In genomic region chr11:5980108-5980507, GRCm38 (mm10) we compare ENCODE assay signal across 18 mouse cellular contexts.
"Had no signal": no experiment of that assay in that cellular context is flagged by ENCODE, and none has a peak within 500 bp of the region (broad histone marks: within the 10 kb centered on the region; RNA-seq: fewer than 3 reads in every experiment).

No protein-coding gene starts in this region.

- H3K9ac ChIP-seq: lung, embryonic 14.5 days; midbrain, embryonic 12.5 days; neural tube, embryonic 13.5 days; neural tube, embryonic 15.5 days had no signal

- H3K4me3 ChIP-seq: midbrain, embryonic 10.5 days; midbrain, embryonic 12.5 days; myocyte; neural tube, embryonic 13.5 days; neural tube, embryonic 15.5 days had no signal

- H3K9me3 ChIP-seq: midbrain, embryonic 10.5 days; midbrain, embryonic 12.5 days; neural tube, embryonic 13.5 days; neural tube, embryonic 15.5 days had no signal

- H3K27me3 ChIP-seq: midbrain, embryonic 12.5 days; neural tube, embryonic 13.5 days; neural tube, embryonic 15.5 days had no signal

- H3K4me2 ChIP-seq: lung, embryonic 14.5 days; midbrain, embryonic 12.5 days; neural tube, embryonic 13.5 days; neural tube, embryonic 15.5 days had no signal

- H3K27ac ChIP-seq: midbrain, embryonic 12.5 days; neural tube, embryonic 13.5 days; neural tube, embryonic 15.5 days had no signal

- H3K36me3 ChIP-seq: midbrain, embryonic 10.5 days; midbrain, embryonic 12.5 days; neural tube, embryonic 13.5 days had no signal

- H3K4me1 ChIP-seq: neural tube, embryonic 13.5 days; neural tube, embryonic 15.5 days had no signal

- DNase-seq: lung, embryonic 14.5 days; lung, postnatal 10 days; lung, postnatal 4 days; midbrain, embryonic 14.5 days; retina, postnatal 1 day; right cerebral cortex, adult 18-20 months; right cerebral cortex, postnatal 25 days; right cerebral cortex, postnatal 4 days; spleen, adult 18-20 months; thymus, adult 18-20 months; thymus, postnatal 14 days; thymus, postnatal 36 days had no signal

- ATAC-seq: midbrain, embryonic 16.5 days had no signal
